Mouse (Mus musculus): ENCODE data around the gene Frg2f1. TPM values are rescaled to one million over a fixed set of nuclear protein-coding genes. Genes with fewer than 3 reads are reported as not detected.
A peak's percentile ranks its signal among the peaks of the same experiment; 100 is the strongest.

Gene Frg2f1
- polyA plus RNA-seq, 1 experiment from 2014 or later, result 4.7 TPM

DNA sequence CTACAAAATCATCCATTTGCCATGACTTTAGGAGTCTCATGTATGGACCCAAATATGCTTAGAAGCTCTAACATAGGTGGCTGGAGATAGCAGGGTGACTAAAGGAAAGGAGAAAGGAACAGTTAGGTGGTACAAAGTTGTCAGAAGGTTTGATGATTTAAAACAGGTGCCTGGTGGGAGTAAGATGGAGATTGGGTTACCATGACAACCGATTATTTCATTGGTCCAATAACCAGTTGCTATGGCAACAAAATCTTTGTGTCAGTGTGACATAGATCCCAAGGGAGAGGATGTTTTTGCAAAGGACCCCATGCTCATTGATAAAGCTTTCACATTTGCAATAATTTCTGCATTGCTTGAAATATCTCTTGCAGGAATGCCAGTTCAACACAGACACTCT lies 15.3 kb downstream of the Frg2f1 start:
- 81% methylated on average over 1 of the region's 1 CpGs for WGBS
- Histone ChIP-seq H3K9ac (ENCODE audit: low read depth, low read length) (no peak overlapping the region), H3K9me3 (ENCODE audit: control insufficient read depth, low read length) (no peaks in the 10 kb centered on the region), H3K4me2 (ENCODE audit: low read depth, low read length) (no peak overlapping the region), H3K4me3 (ENCODE audit: low read depth, low read length) (no peak overlapping the region), H3K27ac (replicated peaks; ENCODE audit: low read depth, low read length) (no peak overlapping the region), H3K27me3 (replicated peaks; ENCODE audit: control insufficient read depth, insufficient read depth, low read length) (no peaks in the 10 kb centered on the region), H3K4me1 (ENCODE audit: control insufficient read depth, insufficient read depth, low read length) (no peaks in the 10 kb centered on the region), H3K36me3 (ENCODE audit: control insufficient read depth, insufficient read depth, low read length) (no peaks in the 10 kb centered on the region)
- ATAC-seq (ENCODE audit: low read depth), result no peak
- DNase-seq (ENCODE audit: low spot score), result no peak

DNA sequence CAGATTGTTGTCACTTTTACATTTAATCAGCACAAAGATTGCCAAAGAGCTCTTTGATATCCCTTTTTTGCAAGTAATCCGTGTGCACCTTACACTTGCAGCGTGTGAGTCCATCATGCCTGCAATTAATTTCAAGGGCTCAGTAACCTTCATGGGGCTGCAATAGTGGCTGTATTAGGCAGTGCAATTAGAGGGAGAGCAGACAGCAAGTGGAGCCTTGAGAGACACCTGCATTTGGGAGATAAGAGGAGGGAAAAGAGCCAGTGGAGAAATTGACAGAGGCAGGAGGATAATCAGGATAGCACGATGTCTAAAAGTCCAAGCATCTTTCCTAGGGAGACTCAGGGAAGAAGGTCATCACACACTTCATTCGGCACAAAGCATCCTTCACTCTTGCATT lies 15.8 kb downstream of the Frg2f1 start:
- H3K4me1 ChIP-seq (ENCODE audit: control insufficient read depth, insufficient read depth, low read length), result no peaks in the 10 kb centered on the region
- 76% methylated on average over 4 of the region's 4 CpGs for WGBS
- H3K9ac ChIP-seq (ENCODE audit: low read depth, low read length), result no peak overlapping the region

DNA sequence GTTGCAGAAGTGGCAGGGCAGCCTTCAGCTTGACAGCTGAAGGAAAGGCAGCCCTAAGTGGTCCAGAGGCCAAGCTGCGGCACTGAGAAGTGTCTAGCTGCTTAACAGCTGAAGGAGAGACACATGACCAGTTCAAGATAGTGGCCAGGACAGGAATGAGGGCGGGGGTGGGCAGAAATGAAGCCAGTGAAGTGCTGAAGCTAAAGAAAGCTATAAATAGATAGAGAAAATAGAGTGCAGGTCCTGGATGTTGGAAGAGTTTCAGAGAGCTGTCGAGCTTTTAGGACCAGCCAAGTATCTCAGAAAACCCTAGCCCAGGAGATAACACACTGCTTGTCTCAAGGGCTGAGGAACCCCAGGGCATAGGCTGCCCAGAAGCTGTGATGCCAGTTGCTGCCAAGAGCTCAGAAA lies 26.6 kb downstream of the Frg2f1 start:
- no peak for ATAC-seq (ENCODE audit: low read depth)

More for the DNA sequence above, 15.8 kb downstream of the Frg2f1 start:
- Histone ChIP-seq H3K9me3 (ENCODE audit: control insufficient read depth, low read length) (no peaks in the 10 kb centered on the region), H3K36me3 (ENCODE audit: control insufficient read depth, insufficient read depth, low read length) (no peaks in the 10 kb centered on the region), H3K27me3 (replicated peaks; ENCODE audit: control insufficient read depth, insufficient read depth, low read length) (no peaks in the 10 kb centered on the region), H3K27ac (replicated peaks; ENCODE audit: low read depth, low read length) (no peak overlapping the region), H3K4me3 (ENCODE audit: low read depth, low read length) (no peak overlapping the region), H3K4me2 (ENCODE audit: low read depth, low read length) (no peak overlapping the region)
- DNase-seq (ENCODE audit: low spot score) (no peak), ATAC-seq (ENCODE audit: low read depth) (no peak)

DNA sequence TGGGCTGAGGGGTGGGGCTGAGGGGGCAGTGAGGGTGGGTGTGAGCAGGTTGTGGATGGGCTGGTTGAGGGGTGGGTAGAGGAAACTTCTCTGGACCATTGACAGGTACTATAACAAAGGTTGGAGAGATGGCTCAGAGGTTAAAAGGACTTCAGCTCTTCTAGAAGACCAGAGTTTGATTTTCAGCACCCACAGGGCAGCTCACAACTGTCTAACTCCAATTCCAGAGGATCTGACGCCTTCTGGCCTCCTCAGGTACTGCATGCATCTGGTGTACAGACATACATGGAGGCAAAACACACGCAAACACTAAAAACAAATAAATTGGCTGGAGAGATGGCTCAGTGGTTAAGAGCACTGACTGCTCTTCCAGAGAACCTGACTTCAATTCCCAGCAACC lies 27.7 kb downstream of the Frg2f1 start:
- Histone ChIP-seq H3K27me3 (replicated peaks; ENCODE audit: control insufficient read depth, insufficient read depth, low read length) (no peaks in the 10 kb centered on the region), H3K4me2 (ENCODE audit: low read depth, low read length) (no peak overlapping the region), H3K27ac (replicated peaks; ENCODE audit: low read depth, low read length) (no peak overlapping the region), H3K9me3 (ENCODE audit: control insufficient read depth, low read length) (no peaks in the 10 kb centered on the region), H3K4me3 (ENCODE audit: low read depth, low read length) (no peak overlapping the region), H3K9ac (ENCODE audit: low read depth, low read length) (no peak overlapping the region), H3K4me1 (ENCODE audit: control insufficient read depth, insufficient read depth, low read length) (no peaks in the 10 kb centered on the region), H3K36me3 (ENCODE audit: control insufficient read depth, insufficient read depth, low read length) (no peaks in the 10 kb centered on the region)
- DNase-seq (ENCODE audit: low spot score) (no peak), ATAC-seq (ENCODE audit: low read depth) (no peak)
- 62% methylated on average over 2 of the region's 2 CpGs for WGBS

More for the DNA sequence above, 26.6 kb downstream of the Frg2f1 start:
- H3K4me2 ChIP-seq (ENCODE audit: low read depth, low read length), result no peak overlapping the region
- WGBS, result 57% methylated on average over 3 of the region's 3 CpGs
- no peaks in the 10 kb centered on the region for H3K9me3 ChIP-seq (ENCODE audit: control insufficient read depth, low read length)
- no peak overlapping the region for H3K9ac ChIP-seq (ENCODE audit: low read depth, low read length)
- no peak overlapping the region for H3K4me3 ChIP-seq (ENCODE audit: low read depth, low read length)
- no peak overlapping the region for H3K27ac ChIP-seq (replicated peaks; ENCODE audit: low read depth, low read length)
- H3K27me3 ChIP-seq (replicated peaks; ENCODE audit: control insufficient read depth, insufficient read depth, low read length), result no peaks in the 10 kb centered on the region
- no peaks in the 10 kb centered on the region for H3K4me1 ChIP-seq (ENCODE audit: control insufficient read depth, insufficient read depth, low read length)
- DNase-seq (ENCODE audit: low spot score), result no peak
- no peaks in the 10 kb centered on the region for H3K36me3 ChIP-seq (ENCODE audit: control insufficient read depth, insufficient read depth, low read length)

DNA sequence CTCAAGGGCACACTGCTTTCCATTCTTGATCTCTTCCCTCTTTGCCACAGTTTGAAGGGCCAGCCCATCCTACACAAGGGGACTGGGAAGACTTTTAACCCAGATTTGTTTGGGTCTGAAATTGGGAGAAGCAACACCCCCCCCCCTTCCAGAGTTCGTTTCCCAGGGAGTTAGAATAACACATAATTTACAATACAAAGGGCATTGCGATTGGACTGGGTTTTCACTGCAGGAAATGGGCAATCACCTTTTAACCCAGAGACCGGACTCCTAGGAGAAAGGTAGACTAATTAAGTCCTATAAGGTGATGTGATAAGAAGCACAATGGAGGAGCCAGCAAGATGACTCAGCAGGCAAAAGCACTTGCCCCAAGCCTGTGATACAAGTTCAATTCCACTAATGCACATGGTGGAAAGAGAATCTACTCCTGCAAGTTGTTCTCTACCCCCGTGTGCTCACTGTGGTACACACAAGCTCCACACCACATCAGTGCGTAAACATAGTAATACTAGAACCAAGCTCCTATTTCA lies 40.9 kb downstream of the Frg2f1 start:
- Histone ChIP-seq H3K4me1 (ENCODE audit: control insufficient read depth, insufficient read depth, low read length) (no peaks in the 10 kb centered on the region), H3K27ac (replicated peaks; ENCODE audit: low read depth, low read length) (no peak overlapping the region), H3K9ac (ENCODE audit: low read depth, low read length) (no peak overlapping the region), H3K9me3 (ENCODE audit: control insufficient read depth, low read length) (no peaks in the 10 kb centered on the region), H3K4me2 (ENCODE audit: low read depth, low read length) (no peak overlapping the region), H3K36me3 (ENCODE audit: control insufficient read depth, insufficient read depth, low read length) (no peaks in the 10 kb centered on the region), H3K27me3 (replicated peaks; ENCODE audit: control insufficient read depth, insufficient read depth, low read length) (peaks cover 12% of the 10 kb centered on the region), H3K4me3 (ENCODE audit: low read depth, low read length) (no peak overlapping the region)
- 54% methylated on average over 5 of the region's 5 CpGs for WGBS
- DNase-seq (ENCODE audit: low spot score) (no peak), ATAC-seq (ENCODE audit: low read depth) (no peak)

DNA sequence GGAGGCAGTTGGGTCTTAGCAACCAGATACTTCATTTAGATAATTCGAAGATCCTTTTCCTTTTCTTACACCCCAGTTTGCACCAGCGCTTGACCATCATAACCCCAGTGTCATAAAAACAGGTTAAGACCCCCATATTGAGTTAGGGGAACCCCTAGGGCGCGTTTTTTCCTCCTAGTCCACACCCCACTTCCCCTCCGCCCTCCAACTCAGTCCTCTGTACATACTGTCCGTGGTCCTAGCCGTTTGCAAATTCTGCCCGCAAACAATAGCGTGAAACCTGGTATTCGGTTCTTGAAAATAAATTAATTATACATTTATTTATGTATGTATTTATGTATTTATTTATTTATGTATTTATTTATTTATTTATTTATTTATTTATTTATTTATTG lies 46.4 kb downstream of the Frg2f1 start:
- no peaks in the 10 kb centered on the region for H3K36me3 ChIP-seq (ENCODE audit: control insufficient read depth, insufficient read depth, low read length)
- WGBS, result 38% methylated on average over 10 of the region's 10 CpGs
- peaks cover 5% of the 10 kb centered on the region; the same call in 1 of the 2 replicates for H3K4me1 ChIP-seq (ENCODE audit: control insufficient read depth, insufficient read depth, low read length)
- peaks cover 39% of the 10 kb centered on the region for H3K27me3 ChIP-seq (replicated peaks; ENCODE audit: control insufficient read depth, insufficient read depth, low read length)
- peak overlapping the region; percentile 62 for H3K4me3 ChIP-seq (ENCODE audit: low read depth, low read length)
- H3K27ac ChIP-seq (replicated peaks; ENCODE audit: low read depth, low read length), result no peak overlapping the region
- H3K9me3 ChIP-seq (ENCODE audit: control insufficient read depth, low read length), result peaks cover 4% of the 10 kb centered on the region; the same call in 1 of the 2 replicates
- peak overlapping the region; percentile 92 for H3K4me2 ChIP-seq (ENCODE audit: low read depth, low read length)
- no peak overlapping the region for H3K9ac ChIP-seq (ENCODE audit: low read depth, low read length)
- DNase-seq (ENCODE audit: low spot score) (no peak), ATAC-seq (ENCODE audit: low read depth) (no peak)

DNA sequence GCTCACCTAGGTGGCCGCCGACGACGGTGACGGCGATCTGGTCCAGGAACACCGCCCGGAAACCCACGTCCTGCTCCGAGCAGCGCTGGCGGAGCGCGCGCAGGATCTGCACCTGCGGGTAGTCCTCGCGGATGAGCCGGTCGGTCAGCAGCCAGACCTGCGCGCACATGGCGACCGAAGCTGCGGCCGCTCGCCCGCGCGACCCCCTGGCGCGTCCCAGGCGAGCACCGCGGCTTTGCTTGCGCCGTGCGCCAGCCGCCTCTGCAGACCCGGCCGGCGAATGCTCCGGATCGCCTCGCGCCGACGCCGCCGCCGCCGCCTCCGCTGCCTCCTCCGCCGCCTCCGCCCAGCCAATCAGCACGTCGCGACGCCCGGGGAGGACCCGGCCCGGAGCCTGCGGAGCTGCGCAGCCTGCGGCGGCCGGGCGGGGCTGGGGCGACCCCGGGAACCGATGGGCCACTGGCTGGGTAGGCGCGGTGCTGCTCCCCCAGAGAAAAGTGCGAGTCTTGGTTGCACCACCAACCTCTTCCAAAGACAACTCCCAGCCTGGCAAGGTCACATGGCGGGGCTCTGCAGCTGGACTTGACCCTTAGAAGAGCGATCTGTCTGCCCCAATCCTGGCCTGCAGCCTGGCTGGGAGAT lies 46.9 kb downstream of the Frg2f1 start, which contains the start of gene Rimkla:
TSS of gene Rimkla (minus strand) at position 338 of the 642 bp plus-strand sequence.
- 0% methylated on average over 17 of the region's 77 CpGs for WGBS
- Histone ChIP-seq H3K27me3 (replicated peaks; ENCODE audit: control insufficient read depth, insufficient read depth, low read length) (peaks cover 39% of the 10 kb centered on the region), H3K4me1 (ENCODE audit: control insufficient read depth, insufficient read depth, low read length) (peaks cover 5% of the 10 kb centered on the region; the same call in 1 of the 2 replicates)

DNA sequence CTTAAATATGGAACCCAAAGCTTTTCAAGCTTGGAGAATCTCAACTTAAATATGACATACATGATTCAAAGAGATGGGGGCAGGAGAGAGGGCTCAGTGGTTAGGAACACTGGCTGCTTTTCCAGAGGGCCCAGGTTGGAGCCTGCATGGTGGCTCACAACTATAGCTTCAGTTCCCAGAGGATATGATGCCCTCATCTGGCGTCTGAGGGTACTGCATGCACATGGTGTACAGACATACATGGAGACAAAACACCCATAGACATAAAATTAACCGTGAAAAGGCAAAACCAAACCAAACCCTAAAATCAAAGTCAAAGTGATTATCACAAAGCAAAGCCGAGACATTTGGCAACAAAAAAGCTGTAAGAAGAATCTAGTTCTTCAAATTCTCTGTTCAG lies 48.5 kb downstream of the Frg2f1 start:
- Histone ChIP-seq H3K27me3 (replicated peaks; ENCODE audit: control insufficient read depth, insufficient read depth, low read length) (peaks cover 39% of the 10 kb centered on the region), H3K4me2 (ENCODE audit: low read depth, low read length) (no peak overlapping the region), H3K4me3 (ENCODE audit: low read depth, low read length) (no peak overlapping the region), H3K4me1 (ENCODE audit: control insufficient read depth, insufficient read depth, low read length) (peaks cover 5% of the 10 kb centered on the region; the same call in 1 of the 2 replicates), H3K9ac (ENCODE audit: low read depth, low read length) (no peak overlapping the region), H3K9me3 (ENCODE audit: control insufficient read depth, low read length) (peaks cover 4% of the 10 kb centered on the region; the same call in 1 of the 2 replicates), H3K27ac (replicated peaks; ENCODE audit: low read depth, low read length) (no peak overlapping the region), H3K36me3 (ENCODE audit: control insufficient read depth, insufficient read depth, low read length) (no peaks in the 10 kb centered on the region)
- 69% methylated on average over 3 of the region's 3 CpGs for WGBS
- DNase-seq (ENCODE audit: low spot score), result no peak
- no peak for ATAC-seq (ENCODE audit: low read depth)

More for the DNA sequence above, 46.9 kb downstream of the Frg2f1 start, which contains the start of gene Rimkla:
- Histone ChIP-seq H3K9me3 (ENCODE audit: control insufficient read depth, low read length) (peaks cover 4% of the 10 kb centered on the region; the same call in 1 of the 2 replicates), H3K27ac (replicated peaks; ENCODE audit: low read depth, low read length) (no peak within 1 kb of the TSS), H3K4me3 (ENCODE audit: low read depth, low read length) (peak within 1 kb of the TSS; percentile 62), H3K9ac (ENCODE audit: low read depth, low read length) (peak within 1 kb of the TSS; percentile 58), H3K36me3 (ENCODE audit: control insufficient read depth, insufficient read depth, low read length) (no peaks in the 10 kb centered on the region), H3K4me2 (ENCODE audit: low read depth, low read length) (peak within 1 kb of the TSS; percentile 92)
- DNase-seq (ENCODE audit: low spot score), result peak; percentile 61
- peak; percentile 95 for ATAC-seq (ENCODE audit: low read depth)
